Mouse (Mus musculus): Measurements from ENCODE around the gene Exosc10. TPM values are rescaled to one million over a fixed set of nuclear protein-coding genes. Genes with fewer than 3 reads are reported as not detected.

The Exosc10 gene
- polyA plus RNA-seq, 1 experiment from 2014 or later = 54.2 TPM

- ChIA-PET CTCF (interaction anchor here (1.1 to 2.3 kb wide), 6 partner anchors 11 to 91 kb away, joined by 3 to 6 read pairs (median 4); no protein-coding TSS in a partner anchor), POLR2A (no interaction called here)
- H3K27me3 ChIP-seq = no peaks in the 10 kb centered on the region
- peak; percentile 27 for ATAC-seq
- DNase-seq (ENCODE audit: low read depth, low spot score) = no peak
- TF ChIP-seq CTCF (IDR thresholded peaks at IDR 0.05) = no peak
- in situ Hi-C loops (cut with MboI; ENCODE audit: low pct_unique_long_range_greater_than_20kb) = no loop called here
Observed at GRCm38 (mm10) chr4:148591637-148592380, 33.6 kb downstream of the Exosc10 start.

GRCm38 (mm10) chr4:148593996-148594395, 35.8 kb downstream of the Exosc10 start:
- in situ Hi-C loops (cut with MboI; ENCODE audit: low pct_unique_long_range_greater_than_20kb) = no loop called here
- no peaks in the 10 kb centered on the region for H3K27me3 ChIP-seq
- DNase-seq (ENCODE audit: low read depth, low spot score) (no peak), ATAC-seq (no peak)
- TF ChIP-seq CTCF (IDR thresholded peaks at IDR 0.05) = no peak
- CTCF ChIA-PET = interaction anchor here (2.3 kb wide), 1 partner anchor 10 kb away, joined by 6 read pairs; no protein-coding TSS in a partner anchor
- POLR2A ChIA-PET = no interaction called here

- in situ Hi-C loops (cut with MboI; ENCODE audit: low pct_unique_long_range_greater_than_20kb) = no loop called here
- CTCF ChIA-PET = no interaction called here
- ATAC-seq = no peak
- POLR2A ChIA-PET = no interaction called here
- H3K27me3 ChIP-seq = no peaks in the 10 kb centered on the region
- DNase-seq (ENCODE audit: low read depth, low spot score) = no peak
- no peak for TF ChIP-seq CTCF (IDR thresholded peaks at IDR 0.05)
Observed at GRCm38 (mm10) chr4:148595916-148596315, 37.7 kb downstream of the Exosc10 start.

GRCm38 (mm10) chr4:148596731-148597130, 38.5 kb downstream of the Exosc10 start:
- ChIA-PET POLR2A (no interaction called here), CTCF (no interaction called here)
- no peaks in the 10 kb centered on the region for H3K27me3 ChIP-seq
- in situ Hi-C loops (cut with MboI; ENCODE audit: low pct_unique_long_range_greater_than_20kb) = no loop called here
- TF ChIP-seq CTCF (IDR thresholded peaks at IDR 0.05) = no peak
- DNase-seq (ENCODE audit: low read depth, low spot score) (no peak), ATAC-seq (no peak)

- ChIA-PET POLR2A (no interaction called here), CTCF (no interaction called here)
- in situ Hi-C loops (cut with MboI; ENCODE audit: low pct_unique_long_range_greater_than_20kb) = no loop called here
- no peak for TF ChIP-seq CTCF (IDR thresholded peaks at IDR 0.05)
- ATAC-seq (no peak), DNase-seq (ENCODE audit: low read depth, low spot score) (no peak)
- no peaks in the 10 kb centered on the region for H3K27me3 ChIP-seq
Observed at GRCm38 (mm10) chr4:148598826-148599225, 40.6 kb downstream of the Exosc10 start.

GRCm38 (mm10) chr4:148600316-148600715, 42.1 kb downstream of the Exosc10 start:
- no peak for TF ChIP-seq CTCF (IDR thresholded peaks at IDR 0.05)
- POLR2A ChIA-PET = interaction anchor here (0.6 kb wide), 1 partner anchor 430 kb away, joined by 6 read pairs; no protein-coding TSS in a partner anchor

GRCm38 (mm10) chr4:148601871-148602270, 43.6 kb downstream of the Exosc10 start:
- DNase-seq (ENCODE audit: low read depth, low spot score) = no peak
- in situ Hi-C loops (cut with MboI; ENCODE audit: low pct_unique_long_range_greater_than_20kb) = loop anchor here (5.0 kb wide), 1 partner anchor 430 kb away; no protein-coding TSS in a partner anchor
- CTCF ChIA-PET = no interaction called here
- TF ChIP-seq CTCF (IDR thresholded peaks at IDR 0.05) = no peak
- POLR2A ChIA-PET = no interaction called here
- H3K27me3 ChIP-seq = no peaks in the 10 kb centered on the region
- ATAC-seq = no peak

More at GRCm38 (mm10) chr4:148600316-148600715, 42.1 kb downstream of the Exosc10 start:
- ATAC-seq = no peak
- DNase-seq (ENCODE audit: low read depth, low spot score) = no peak
- in situ Hi-C loops (cut with MboI; ENCODE audit: low pct_unique_long_range_greater_than_20kb) = loop anchor here (5.0 kb wide), 1 partner anchor 428 kb away; no protein-coding TSS in a partner anchor
- CTCF ChIA-PET = no interaction called here
- H3K27me3 ChIP-seq = no peaks in the 10 kb centered on the region

- in situ Hi-C loops (cut with MboI; ENCODE audit: low pct_unique_long_range_greater_than_20kb) = loop anchor here (5.0 kb wide), 1 partner anchor 430 kb away; no protein-coding TSS in a partner anchor
- CTCF ChIA-PET = no interaction called here
Observed at GRCm38 (mm10) chr4:148602357-148603120, 44.3 kb downstream of the Exosc10 start, which contains the start of gene Masp2. Masp2 (plus strand) TSS chr4:148602554.

GRCm38 (mm10) chr4:148603376-148604139, 45.3 kb downstream of the Exosc10 start:
- DNase-seq (ENCODE audit: low read depth, low spot score) (no peak), ATAC-seq (no peak)
- in situ Hi-C loops (cut with MboI; ENCODE audit: low pct_unique_long_range_greater_than_20kb) = loop anchor here (5.0 kb wide), 1 partner anchor 431 kb away; no protein-coding TSS in a partner anchor
- no peaks in the 10 kb centered on the region for H3K27me3 ChIP-seq
- TF ChIP-seq CTCF (IDR thresholded peaks at IDR 0.05) = no peak
- ChIA-PET CTCF (interaction anchor here (2.1 kb wide), 1 partner anchor 11 kb away, joined by 6 read pairs; no protein-coding TSS in a partner anchor), POLR2A (no interaction called here)

More at GRCm38 (mm10) chr4:148602357-148603120, 44.3 kb downstream of the Exosc10 start, which contains the start of gene Masp2:
- POLR2A ChIA-PET = no interaction called here
- no peak for TF ChIP-seq CTCF (IDR thresholded peaks at IDR 0.05)
- DNase-seq (ENCODE audit: low read depth, low spot score) = no peak
- ATAC-seq = no peak
- H3K27me3 ChIP-seq = no peaks in the 10 kb centered on the region

GRCm38 (mm10) chr4:148604141-148604540, 45.9 kb downstream of the Exosc10 start:
- no peak for TF ChIP-seq CTCF (IDR thresholded peaks at IDR 0.05)
- no peaks in the 10 kb centered on the region for H3K27me3 ChIP-seq
- CTCF ChIA-PET = interaction anchor here (1.1 to 2.1 kb wide), 2 partner anchors 11 to 13 kb away, joined by 4 to 6 read pairs; partner anchors contain the start of gene Srm
- ATAC-seq = no peak
- no peak for DNase-seq (ENCODE audit: low read depth, low spot score)
- POLR2A ChIA-PET = no interaction called here
- in situ Hi-C loops (cut with MboI; ENCODE audit: low pct_unique_long_range_greater_than_20kb) = loop anchor here (5.0 kb wide), 1 partner anchor 432 kb away; no protein-coding TSS in a partner anchor

Measured in Patski (cell line).